Mouse (Mus musculus) forebrain, embryonic 16.5 days (tissue): ENCODE data around the gene Oscar. TPM values are rescaled to one million over a fixed set of nuclear protein-coding genes. Genes with fewer than 3 reads are reported as not detected.
"Not testable (repeated sequence)": the region's sequence is repeated elsewhere in the genome, so short reads cannot be mapped to it uniquely, and the experiment has no call there.

Experiments used
- ATAC-seq: fragments of 200-750 bp; cut with Nextera tagmentation; 2 replicates; pipeline ENCODE4 v1.8.0; 2017; ENCODE audit warnings: mild to moderate bottlenecking, moderate library complexity
- H3K27ac ChIP-seq: fragments of 300-500 bp; sonication (generic); 2 replicates; pipeline ENCODE4 v1.5.1; 2014; ENCODE audit warnings: low read length, control low read depth
- H3K27me3 ChIP-seq: fragments of 300-500 bp; sonication (generic); replicated peaks from 2 replicates; pipeline ENCODE4 v1.6.1; 2014; ENCODE audit warnings: low read length; ENCODE audit not compliant: control insufficient read depth, insufficient read depth
- H3K36me3 ChIP-seq: fragments of 300-500 bp; sonication (generic); 2 replicates; pipeline ENCODE4 v1.6.1; 2014; ENCODE audit not compliant: control insufficient read depth, insufficient read depth
- H3K4me1 ChIP-seq: fragments of 300-500 bp; sonication (generic); replicated peaks from 2 replicates; pipeline ENCODE4 v1.6.1; 2014; ENCODE audit warnings: low read length; ENCODE audit not compliant: control insufficient read depth, insufficient read depth
- H3K4me2 ChIP-seq: fragments of 300-500 bp; sonication (generic); 2 replicates; pipeline ENCODE4 v1.6.1; 2014; ENCODE audit warnings: mild to moderate bottlenecking, low read length, control low read depth
- H3K4me3 ChIP-seq: fragments of 300-500 bp; sonication (generic); replicated peaks from 2 replicates; pipeline ENCODE4 v1.5.1; 2014; ENCODE audit warnings: mild to moderate bottlenecking, low read length, control low read depth
- H3K9ac ChIP-seq: fragments of 300-500 bp; sonication (generic); replicated peaks from 2 replicates; pipeline ENCODE4 v1.6.1; 2014; ENCODE audit warnings: low read depth, low read length, control low read depth
- H3K9me3 ChIP-seq: fragments of 300-500 bp; sonication (generic); 2 replicates; pipeline ENCODE4 v1.6.1; 2016; ENCODE audit warnings: low read length; ENCODE audit not compliant: control insufficient read depth
- WGBS: fragments of 180-500 bp; shearing (Covaris S2); extraction: QIAGEN DNeasy Blood & Tissue Kit; methylation state at CpG from one replicate; pipeline ENCODE4 v1.1.7; 2014; 5-methylcytosine and 5-hydroxymethylcytosine counted together
- polyA plus RNA-seq: library from polyadenylated mRNA; unstranded; fragments of >200 nt; fragmentation: Nextera tagmentation; extraction: Ambion mirVana; gene quantifications from 2 replicates; pipeline ENCODE4 v1.2.1, GENCODE M21; 2015

The Oscar gene
- polyA plus RNA-seq, 1 experiment from 2014 or later: 0.46 TPM

DNA sequence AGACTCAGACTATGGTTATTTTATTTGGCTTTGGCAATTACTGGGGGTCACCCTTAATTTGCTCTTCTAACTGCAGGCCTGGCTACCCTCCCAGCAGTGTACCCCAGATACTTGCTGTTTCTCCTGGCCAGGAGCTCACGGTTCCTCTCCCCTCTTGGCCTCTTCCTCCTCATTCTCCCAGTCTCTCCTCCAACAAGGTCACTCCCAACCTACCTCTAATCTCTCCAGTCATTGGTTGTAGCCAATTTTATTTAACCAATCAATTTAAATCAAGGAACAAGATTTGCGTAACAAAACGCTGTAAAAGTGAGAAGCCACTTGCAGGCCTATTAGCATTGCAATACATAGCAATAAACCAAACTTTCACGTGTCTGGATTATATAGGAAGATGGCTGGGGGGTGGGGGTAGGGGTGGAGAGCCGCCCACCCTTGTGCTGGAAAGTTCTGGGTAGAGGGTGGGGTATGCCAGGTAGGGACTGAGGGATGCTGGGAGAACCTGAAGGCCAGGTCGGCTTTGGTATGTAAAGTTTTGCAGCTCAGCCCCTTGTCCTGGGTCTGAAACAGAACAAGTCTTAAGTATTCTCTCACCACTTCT, 36.9 kb downstream of the Oscar start:
- Histone ChIP-seq H3K4me2 (no peak overlapping the region), H3K4me1 (no peaks in the 10 kb centered on the region), H3K36me3 (no peaks in the 10 kb centered on the region), H3K9ac (no peak overlapping the region), H3K4me3 (no peak overlapping the region), H3K27ac (no peak overlapping the region), H3K27me3 (no peaks in the 10 kb centered on the region), H3K9me3 (no peaks in the 10 kb centered on the region)
- WGBS: 80% methylated on average over 6 of the region's 6 CpGs
- no peak for ATAC-seq

- H3K9ac ChIP-seq: no peak overlapping the region
- no peak overlapping the region for H3K4me2 ChIP-seq
- no peaks in the 10 kb centered on the region for H3K4me1 ChIP-seq
- WGBS: 79% methylated on average over 2 of the region's 2 CpGs
- H3K36me3 ChIP-seq: no peaks in the 10 kb centered on the region
- no peaks in the 10 kb centered on the region for H3K27me3 ChIP-seq
- no peaks in the 10 kb centered on the region for H3K9me3 ChIP-seq
- ATAC-seq: no peak
- no peak overlapping the region for H3K4me3 ChIP-seq
- H3K27ac ChIP-seq: no peak overlapping the region
Observed at GRCm38 (mm10) chr7:3578196-3578595, 37.8 kb downstream of the Oscar start.

DNA sequence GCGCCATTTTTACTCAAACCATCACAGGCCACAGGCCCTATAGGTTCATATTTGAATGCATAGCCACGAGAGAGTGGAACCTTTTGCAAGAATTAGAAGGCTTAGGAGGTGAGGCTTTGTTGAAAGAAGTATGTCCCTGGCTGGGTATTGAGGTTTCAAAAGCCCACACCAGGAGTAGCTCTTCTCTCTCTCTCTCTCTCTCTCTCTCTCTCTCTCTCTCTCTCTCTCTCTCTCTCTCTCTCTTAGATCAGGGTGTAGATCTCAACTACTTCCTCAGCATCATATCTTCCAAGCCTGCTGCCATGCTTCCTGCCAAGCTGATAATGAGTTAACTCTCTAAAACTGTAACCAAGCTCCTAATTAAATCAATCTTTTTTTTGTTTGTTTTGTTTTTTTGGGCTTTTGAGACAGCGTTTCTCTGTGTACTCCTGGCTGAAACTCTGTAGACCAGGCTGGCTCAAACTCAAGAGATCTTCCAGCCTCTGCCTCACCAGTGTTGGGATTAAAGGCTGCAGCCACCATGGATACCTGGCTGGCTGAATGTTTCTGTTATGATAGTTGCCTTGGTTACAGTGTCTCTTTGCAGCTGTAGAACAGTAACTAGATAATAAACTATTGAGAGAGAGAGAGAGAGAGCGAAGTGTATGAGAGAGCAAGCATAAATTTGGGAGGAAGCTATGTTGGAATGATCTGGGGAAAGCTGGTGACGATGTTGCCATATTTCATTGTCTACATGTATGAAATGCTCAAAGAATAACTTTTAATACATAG, 39.4 kb downstream of the Oscar start:
- H3K4me3 ChIP-seq: no peak overlapping the region
- H3K9me3 ChIP-seq: no peaks in the 10 kb centered on the region
- no peak for ATAC-seq
- H3K36me3 ChIP-seq: no peaks in the 10 kb centered on the region
- H3K27ac ChIP-seq: no peak overlapping the region
- no peaks in the 10 kb centered on the region for H3K27me3 ChIP-seq
- no peak overlapping the region for H3K4me2 ChIP-seq
- H3K4me1 ChIP-seq: no peaks in the 10 kb centered on the region
- H3K9ac ChIP-seq: no peak overlapping the region
- 79% methylated on average over 5 of the region's 5 CpGs for WGBS

DNA sequence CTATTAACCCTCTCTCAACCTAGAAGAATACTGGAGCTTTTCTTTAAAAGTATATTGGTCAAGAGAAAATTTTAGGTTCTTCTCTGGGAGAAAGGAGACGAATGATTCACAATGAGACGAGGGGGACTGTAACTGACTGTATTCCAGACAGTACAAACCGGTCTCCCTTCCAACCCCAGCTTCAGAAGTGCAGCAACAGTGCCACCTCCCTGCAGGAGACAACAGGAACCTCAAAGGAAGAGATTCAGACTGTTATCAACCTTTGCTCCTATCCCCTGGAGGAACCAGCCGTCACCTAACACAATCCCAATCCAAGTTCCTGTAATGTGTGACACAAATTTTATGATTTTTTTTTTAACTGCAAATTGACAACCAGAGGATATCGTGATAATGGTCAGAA, 41.7 kb downstream of the Oscar start:
- Histone ChIP-seq H3K36me3 (no peaks in the 10 kb centered on the region), H3K4me2 (no peak overlapping the region), H3K9me3 (no peaks in the 10 kb centered on the region), H3K4me1 (no peaks in the 10 kb centered on the region), H3K9ac (no peak overlapping the region), H3K27ac (no peak overlapping the region), H3K4me3 (no peak overlapping the region), H3K27me3 (no peaks in the 10 kb centered on the region)
- 68% methylated on average over 5 of the region's 5 CpGs for WGBS
- no peak for ATAC-seq

GRCm38 (mm10) chr7:3571847-3572246, 44.1 kb downstream of the Oscar start:
- 68% methylated on average over 1 of the region's 1 CpGs for WGBS
- Histone ChIP-seq H3K9ac (no peak overlapping the region), H3K4me1 (no peaks in the 10 kb centered on the region), H3K27ac (no peak overlapping the region), H3K9me3 (no peaks in the 10 kb centered on the region), H3K27me3 (no peaks in the 10 kb centered on the region), H3K4me3 (no peak overlapping the region), H3K4me2 (no peak overlapping the region), H3K36me3 (no peaks in the 10 kb centered on the region)
- no peak for ATAC-seq

- not testable (repeated sequence) for H3K9ac ChIP-seq, H3K27ac ChIP-seq, H3K4me3 ChIP-seq, H3K9me3 ChIP-seq, H3K4me2 ChIP-seq, H3K27me3 ChIP-seq, ATAC-seq, H3K36me3 ChIP-seq, H3K4me1 ChIP-seq
- 95% methylated on average over 3 of the region's 3 CpGs for WGBS
Observed at GRCm38 (mm10) chr7:3570580-3570979, 45.4 kb downstream of the Oscar start.

GRCm38 (mm10) chr7:3569725-3570124, 46.2 kb downstream of the Oscar start:
- no peak for ATAC-seq
- no peaks in the 10 kb centered on the region for H3K4me1 ChIP-seq
- no peak overlapping the region for H3K4me2 ChIP-seq
- H3K9ac ChIP-seq: no peak overlapping the region
- no peak overlapping the region for H3K4me3 ChIP-seq
- no peaks in the 10 kb centered on the region for H3K9me3 ChIP-seq
- 67% methylated on average over 6 of the region's 6 CpGs for WGBS
- H3K27me3 ChIP-seq: no peaks in the 10 kb centered on the region
- H3K36me3 ChIP-seq: no peaks in the 10 kb centered on the region
- H3K27ac ChIP-seq: no peak overlapping the region

DNA sequence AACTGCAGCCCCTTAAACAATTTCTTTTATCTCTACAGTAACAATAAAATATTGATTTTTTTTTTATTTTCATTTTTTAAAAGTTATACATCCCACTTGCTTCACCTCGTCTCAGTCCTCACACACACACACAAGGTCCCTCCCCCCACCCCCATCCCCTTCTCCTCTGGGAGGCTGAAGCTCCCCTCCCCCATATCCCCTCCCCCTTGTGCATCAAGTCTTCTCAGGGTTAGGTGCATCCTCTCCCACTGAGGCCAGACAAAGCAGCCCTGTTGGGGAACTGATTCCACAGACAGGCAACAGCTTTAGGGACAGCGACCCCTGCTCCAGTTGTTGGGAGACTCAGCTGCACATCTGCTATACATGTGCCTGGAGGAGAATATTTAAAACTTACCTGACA, 48.6 kb downstream of the Oscar start:
- Histone ChIP-seq H3K4me2 (no peak overlapping the region), H3K9me3 (no peaks in the 10 kb centered on the region), H3K4me3 (no peak overlapping the region), H3K27ac (no peak overlapping the region), H3K4me1 (no peaks in the 10 kb centered on the region), H3K36me3 (no peaks in the 10 kb centered on the region), H3K9ac (no peak overlapping the region), H3K27me3 (no peaks in the 10 kb centered on the region)
- WGBS: 9% methylated on average over 2 of the region's 2 CpGs
- no peak for ATAC-seq
